Mouse (Mus musculus): Measurements from ENCODE around the gene Cebpb.

Cebpb gene

DNA sequence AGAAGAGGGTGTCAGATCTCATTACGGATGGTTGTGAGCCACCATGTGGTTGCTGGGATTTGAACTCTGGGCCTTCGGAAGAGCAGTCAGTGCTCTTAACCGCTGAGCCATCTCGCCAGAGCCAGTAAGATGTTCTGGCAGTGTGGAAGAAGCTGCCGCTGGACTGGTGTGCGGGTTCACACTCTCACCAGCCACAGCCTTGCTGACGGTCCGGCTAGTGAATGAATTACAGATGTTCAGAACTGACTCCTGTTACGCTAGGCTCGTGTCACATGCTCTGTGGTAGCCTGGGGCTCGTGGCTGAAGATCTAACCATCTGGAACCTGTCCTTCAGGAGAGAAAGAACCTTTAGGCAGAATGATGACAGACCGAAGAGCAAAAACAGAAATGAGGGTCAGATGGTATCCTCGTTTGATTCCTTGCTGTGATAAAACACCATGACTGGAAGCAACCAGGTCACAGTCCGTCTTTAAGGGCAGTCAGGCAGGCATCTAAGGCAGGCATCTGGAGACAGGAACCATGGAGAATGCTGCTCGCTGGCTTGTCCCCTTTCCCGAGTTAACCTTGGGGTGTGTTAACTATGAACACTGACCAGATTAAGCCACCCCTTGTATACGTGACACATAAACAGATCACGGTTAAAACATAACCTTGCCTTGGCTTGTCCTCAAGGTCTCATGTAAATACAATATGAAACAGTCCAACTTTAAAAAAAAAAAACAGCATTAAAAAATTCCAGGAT lies 22.6 kb upstream of the Cebpb start:
- DNase-seq (ENCODE audit: low read depth, low spot score), result no peak

DNA sequence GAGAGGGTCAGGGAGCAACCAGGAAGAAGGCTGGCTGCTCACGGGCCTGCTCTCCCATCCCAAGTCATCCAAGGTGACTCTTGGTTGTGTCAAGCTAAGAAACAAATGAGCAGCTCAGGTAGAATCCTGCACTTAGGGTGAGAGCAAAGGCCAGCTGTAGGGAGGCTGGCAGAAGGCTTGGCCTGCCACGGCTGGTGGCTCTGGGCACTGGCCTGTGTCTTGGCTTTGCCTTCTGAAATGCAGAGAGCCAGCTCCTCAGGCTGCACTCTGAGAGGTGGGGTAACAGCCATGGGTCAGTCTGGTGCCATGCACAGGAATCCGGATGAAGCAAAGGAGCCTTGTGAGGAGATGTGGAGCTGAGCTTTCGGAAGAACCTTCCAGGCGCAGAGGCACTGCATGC lies 20.3 kb upstream of the Cebpb start:
- no peak for DNase-seq (ENCODE audit: low read depth, low spot score)

DNA sequence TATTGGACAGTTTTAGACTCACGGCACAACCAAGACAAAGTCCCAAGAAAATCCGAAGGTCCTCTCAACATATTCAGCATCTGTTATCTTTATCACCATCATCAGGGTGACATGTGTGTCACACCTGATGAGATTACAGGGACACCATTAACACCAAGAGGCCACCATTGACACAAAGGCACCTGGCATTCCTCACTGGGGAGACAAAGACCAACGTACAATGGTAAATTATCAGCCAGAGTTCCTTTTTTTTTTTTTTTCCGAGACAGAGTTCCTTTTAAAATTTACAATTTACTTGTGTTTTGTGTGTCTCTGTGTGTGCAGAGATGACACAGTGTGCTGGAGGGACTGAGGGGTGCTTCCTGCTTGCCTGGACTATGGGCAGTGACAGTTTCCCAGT lies 19.3 kb upstream of the Cebpb start:
- no peak for DNase-seq (ENCODE audit: low read depth, low spot score)

DNA sequence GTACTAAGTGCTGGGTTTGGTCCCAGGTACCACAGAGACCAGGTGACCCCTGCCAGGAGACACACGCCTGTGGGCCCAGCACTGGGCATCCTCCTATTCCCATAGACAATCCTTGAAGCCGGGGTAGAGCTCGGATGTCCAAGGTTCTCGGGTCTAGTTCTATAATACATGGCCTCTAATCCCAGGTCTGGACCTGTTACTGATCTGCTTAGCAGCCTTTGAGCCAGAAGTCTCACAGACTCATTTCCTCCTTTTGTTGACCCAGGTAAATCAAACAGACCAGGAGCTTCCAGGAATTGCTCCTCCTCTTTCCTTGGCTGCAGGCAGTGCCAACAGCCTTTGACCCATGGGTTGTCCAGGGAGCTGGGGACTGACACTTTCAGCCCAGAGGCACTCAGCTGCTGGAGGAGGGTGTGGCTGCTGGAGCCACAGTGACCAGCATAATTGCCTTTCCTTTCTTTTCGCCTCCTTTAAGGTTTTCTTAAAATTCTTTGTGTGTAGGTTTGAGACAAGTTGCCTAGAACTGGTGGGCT lies 17.5 kb upstream of the Cebpb start:
- no peak for DNase-seq (ENCODE audit: low read depth, low spot score)

DNA sequence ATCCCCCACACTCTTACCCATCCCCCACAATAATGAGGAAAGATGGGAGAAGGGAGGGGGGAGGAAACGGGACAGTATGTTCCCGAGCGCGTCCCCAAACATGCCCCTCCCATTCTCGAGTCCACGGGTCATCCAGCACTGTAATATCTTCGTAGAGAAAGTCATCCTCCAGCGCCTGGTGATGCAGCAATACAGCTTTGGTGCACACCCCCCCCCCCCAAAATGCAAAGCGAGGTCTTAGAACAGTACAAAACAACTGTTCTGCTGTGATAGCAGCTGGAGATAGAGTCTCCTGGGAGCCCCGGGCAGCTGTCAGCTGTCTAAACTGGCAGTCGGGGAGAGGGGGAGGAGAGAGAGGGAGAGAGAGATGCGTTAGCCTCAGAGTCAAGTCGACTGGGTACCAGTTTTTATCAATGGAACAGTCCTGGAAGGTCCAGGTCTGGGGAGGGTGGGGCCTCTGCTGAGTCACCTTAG lies 16.5 kb upstream of the Cebpb start:
- no peak for DNase-seq (ENCODE audit: low read depth, low spot score)

DNA sequence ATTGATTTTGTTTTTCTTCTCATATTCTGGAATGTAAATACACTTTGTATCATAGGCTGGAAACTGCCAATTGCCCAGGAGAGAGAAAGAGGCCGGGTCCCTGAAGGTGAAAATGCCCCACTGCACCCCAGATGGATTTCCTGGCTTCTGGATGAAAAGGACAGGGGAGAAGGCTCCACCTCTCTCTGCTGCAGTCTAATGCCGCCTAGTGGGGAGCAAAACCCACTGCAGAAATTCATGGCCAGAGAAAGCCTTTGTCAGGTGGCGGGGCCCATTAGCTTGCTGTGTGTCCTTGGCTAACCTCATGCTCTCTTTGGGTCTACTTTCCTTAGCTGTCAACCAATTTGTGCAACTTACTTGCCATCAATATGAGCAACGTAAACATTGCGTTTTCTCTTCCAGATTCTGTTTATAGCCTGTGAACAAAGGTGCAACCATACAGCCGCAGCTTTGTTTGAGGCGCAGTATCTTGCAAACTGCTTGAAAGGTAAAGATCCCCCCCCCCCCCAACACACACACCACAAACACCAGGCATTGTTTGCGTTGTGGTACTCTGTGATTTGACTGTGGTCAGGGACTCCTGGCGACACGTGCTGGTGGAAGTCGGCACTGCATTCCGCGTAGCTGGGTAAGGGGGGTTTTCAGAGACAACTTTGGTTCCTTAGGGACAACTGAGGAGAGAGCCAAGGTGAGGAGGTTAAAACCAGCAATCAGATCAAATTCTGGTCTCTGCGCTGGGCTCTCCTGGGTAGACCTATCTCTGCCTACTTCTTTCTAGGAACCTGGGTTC lies 13.4 kb upstream of the Cebpb start:
- no peak for DNase-seq (ENCODE audit: low read depth, low spot score)

DNA sequence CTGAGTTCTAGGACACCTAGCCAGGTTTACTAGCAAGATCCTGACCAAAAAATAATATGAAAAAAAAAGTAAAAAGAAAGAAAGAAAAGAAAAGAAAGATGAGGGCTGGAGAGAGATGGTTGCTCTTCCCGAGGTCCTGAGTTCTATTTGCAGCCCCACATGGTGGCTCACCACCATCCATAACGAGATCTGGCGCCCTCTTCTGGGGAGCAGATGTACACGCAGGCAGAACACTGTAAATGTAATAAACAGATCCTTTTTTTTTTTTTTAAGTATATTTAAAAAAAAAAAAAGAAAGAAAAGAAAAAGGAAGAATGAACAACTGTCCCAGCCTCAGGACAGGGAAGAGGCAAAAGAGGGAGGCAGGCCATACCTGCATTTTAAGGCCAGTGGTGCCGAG lies 10.1 kb upstream of the Cebpb start:
- DNase-seq (ENCODE audit: low read depth, low spot score), result no peak

DNA sequence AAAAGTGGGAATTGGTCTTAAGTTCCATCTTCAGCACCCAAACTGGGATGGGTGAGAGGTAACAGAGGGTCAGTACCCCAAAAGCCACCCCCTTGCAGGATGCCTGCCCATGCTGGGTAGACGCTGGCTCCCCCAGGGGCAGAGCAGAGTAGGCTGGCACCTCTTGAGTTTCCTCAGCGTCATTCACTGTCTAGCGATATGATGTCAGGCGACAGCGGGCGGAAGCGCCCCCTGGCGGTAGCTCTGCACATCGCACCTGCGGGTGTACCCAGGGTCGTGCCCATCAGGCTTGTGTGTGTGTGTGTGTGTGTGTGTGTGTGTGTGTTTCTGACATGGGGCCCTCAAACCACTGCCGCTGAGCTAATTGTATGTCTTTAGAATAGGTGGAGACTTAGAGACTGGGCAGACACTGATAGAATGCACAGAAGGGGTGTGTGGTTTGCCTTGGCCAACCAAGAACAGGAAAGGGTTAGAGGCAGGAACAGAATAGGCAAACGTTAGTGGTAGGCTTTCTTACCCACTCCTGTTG lies 8.7 kb upstream of the Cebpb start:
- no peak for DNase-seq (ENCODE audit: low read depth, low spot score)

DNA sequence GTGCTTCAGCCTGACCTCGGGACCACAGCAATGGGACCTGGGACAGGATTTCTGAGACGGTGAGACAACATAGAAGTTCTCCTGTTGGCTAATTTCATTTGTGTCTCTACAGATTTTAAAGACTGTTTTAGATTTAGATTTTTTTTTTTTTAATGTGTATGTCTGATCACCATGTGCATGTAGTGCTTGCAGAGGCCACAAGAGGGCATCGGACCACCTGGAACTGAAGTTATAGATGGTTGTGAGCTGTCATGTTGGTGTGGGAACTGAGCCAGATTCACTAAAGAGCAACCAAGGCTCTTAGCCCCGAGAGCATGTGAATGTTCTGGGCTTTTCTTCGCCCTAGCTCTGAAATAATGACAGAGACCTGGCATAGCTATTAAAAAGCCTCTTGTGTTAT lies 8.1 kb upstream of the Cebpb start:
- DNase-seq (ENCODE audit: low read depth, low spot score), result no peak

DNA sequence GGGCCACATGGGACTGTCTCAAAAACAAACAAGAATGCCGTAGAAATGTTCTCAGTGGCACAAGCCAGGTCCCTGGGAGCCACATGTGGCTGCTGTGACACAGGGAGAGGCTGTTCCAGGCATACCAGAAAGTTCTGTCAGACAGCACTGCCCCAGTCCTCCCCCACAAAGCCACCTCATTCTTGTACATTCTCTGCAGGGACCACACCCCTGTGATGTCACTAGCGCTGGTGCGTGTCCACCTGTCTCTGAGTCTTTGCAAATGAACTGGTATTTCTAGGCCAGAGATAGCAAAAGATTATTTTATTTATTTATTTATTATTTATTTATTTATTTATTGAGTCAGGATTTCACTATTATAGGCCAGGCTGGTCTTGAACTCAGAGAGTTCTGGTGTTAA lies 5.0 kb upstream of the Cebpb start:
- DNase-seq (ENCODE audit: low read depth, low spot score), result no peak

DNA sequence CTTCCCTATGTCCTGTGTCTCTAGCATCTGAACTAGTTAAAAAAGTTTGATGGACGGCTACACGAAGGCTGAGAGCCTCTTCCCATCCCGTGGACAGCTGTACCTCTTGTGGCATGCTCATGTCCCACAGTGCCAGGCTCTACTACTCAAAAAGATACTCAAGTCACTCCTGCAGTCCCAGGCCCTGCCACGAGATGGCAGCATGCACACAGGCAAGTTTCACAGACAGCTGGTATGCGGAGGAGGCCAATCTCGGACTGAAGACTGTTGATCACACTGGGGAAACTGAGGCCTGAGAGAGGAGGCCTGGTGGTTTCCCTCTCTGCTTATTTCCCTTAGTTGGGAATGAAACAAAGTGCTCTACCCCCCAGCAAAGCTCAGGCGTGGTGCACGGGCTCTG lies 3.6 kb upstream of the Cebpb start:
- DNase-seq (ENCODE audit: low read depth, low spot score), result peak; percentile 79

DNA sequence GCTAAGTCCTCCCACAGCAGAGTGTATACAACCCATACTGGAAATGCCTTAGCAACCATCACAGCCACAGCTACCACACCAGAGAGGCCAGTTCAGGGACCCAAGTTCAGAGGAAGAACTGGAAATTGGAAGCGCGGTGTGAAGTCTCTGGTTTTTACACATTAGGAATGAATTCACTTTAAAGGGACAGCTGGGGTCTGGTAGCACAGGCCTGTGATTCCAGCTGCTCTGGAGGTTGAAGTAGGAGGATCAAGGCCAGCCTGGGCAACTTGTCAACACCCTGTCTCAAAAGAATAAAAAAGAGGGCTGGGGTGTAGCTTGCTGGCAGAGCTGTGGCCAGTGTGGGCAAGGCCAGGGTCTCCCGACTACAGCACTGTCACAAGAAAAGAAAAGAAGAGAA lies 2.9 kb upstream of the Cebpb start:
- no peak for DNase-seq (ENCODE audit: low read depth, low spot score)

DNA sequence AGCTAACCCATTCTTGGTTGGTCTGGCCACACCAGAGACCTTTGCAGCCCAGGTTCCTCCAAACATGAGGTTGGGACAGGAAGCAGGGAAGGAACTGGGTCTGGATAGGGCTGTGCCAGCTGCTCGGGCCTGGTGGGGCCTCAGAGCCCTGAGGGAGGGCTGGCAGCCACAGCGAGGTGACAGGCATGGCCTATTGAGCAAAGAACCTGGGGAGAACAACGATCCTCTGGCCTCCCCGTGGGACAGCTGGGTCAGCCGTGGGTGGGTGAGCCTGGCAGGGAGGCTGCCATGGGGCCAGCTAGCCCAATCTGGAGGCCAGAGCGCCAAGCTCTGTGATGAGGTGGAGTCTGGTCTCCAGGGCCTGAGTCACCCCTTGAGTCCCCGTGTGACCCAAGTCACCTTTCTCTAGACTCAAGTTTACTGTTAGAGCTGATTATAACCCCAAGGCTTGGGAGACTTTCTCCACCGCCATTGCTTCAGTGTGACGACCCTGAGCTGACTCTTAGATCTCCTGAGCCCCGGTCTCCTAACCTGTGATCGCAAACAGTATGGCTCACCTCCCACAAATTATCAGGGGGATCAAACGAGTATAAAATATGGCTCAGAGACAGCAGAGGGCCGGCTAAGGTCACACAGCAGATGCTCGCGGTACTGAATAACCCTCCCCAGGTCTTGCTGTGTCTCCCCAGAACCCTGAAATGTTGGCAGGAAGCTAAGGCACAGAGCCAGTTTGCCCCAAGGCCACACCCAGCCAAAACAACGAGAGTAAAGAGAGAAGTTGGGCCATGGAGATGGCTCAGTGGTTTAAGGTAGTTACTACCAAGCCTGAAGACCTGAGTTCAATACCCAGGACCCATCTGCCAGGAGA lies 2.1 kb upstream of the Cebpb start:
- no peak for DNase-seq (ENCODE audit: low read depth, low spot score)

DNA sequence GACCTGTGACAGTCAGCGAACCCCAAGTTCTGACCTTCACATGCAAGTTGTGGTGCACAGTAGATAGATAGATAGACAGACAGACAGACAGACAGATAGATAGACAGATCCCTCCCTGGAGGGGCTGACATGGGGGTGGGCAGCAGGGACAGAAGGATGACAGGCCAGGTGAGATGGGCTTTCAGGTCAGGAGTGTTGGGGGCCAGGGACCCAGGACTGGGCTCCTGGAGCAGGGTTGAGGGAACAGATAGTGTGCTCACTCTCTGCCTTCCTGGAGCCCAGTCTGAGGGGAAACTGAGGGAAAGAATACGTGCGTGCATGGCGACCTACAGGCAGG lies 1.5 kb upstream of the Cebpb start:
- DNase-seq (ENCODE audit: low read depth, low spot score), result no peak

DNA sequence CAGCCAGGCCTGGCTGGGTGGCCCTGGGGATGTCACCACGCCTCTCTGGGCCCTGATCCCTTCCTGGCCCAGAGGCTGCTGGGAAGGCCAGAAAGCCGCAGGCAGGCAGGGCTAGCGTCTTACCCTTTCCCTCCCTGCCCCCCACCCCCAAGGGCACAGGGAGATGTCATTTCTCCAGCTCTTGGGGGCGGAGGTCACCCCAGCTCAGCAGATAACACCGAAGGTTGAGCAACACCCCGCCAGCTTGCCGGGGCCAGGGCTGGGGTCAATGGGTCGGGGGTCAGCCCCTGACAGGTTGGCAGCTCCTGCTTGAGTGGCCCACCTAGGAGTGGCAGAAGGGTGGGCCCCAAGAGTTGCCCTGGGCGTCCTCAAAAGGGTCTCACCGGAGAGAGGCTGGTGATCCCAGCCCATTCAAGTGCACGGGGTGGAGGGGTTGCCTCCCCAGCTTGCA lies 1.0 kb upstream of the Cebpb start:
- no peak for DNase-seq (ENCODE audit: low read depth, low spot score)

DNA sequence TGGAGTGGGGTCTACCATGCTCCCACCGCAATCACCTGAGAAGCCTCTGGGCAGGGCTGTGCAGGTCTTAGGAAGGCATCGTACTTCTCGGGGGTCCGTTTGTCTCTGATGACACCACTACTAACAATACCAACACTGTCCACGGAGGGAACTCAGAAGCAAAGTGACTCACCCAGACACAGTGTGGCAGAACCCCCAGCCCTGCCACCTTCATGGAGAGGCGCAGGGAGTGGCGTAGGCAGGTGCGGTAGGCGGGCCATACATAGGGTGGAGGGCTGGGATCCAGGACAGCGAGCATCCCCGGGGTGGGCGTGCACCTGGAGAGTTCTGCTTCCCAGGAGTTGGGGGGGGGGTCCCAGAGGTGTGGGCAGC lies 603 bp upstream of the Cebpb start:
- no peak for DNase-seq (ENCODE audit: low read depth, low spot score)

DNA sequence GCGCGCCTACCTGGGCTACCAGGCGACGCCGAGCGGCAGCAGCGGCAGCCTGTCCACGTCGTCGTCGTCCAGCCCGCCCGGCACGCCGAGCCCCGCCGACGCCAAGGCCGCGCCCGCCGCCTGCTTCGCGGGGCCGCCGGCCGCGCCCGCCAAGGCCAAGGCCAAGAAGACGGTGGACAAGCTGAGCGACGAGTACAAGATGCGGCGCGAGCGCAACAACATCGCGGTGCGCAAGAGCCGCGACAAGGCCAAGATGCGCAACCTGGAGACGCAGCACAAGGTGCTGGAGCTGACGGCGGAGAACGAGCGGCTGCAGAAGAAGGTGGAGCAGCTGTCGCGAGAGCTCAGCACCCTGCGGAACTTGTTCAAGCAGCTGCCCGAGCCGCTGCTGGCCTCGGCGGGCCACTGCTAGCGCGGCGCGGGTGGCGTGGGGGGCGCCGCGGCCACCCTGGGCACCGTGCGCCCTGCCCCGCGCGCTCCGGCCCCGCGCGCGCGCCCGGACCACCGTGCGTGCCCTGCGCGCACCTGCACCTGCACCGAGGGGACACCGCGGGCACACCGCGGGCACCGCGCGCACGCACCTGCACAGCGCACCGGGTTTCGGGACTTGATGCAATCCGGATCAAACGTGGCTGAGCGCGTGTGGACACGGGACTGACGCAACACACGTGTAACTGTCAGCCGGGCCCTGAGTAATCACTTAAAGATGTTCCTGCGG lies 945 bp downstream of the Cebpb start, which contains the start of gene Tmem189:
Tmem189 (minus strand) TSS at position 322 of the 718 bp plus-strand sequence.
- DNase-seq (ENCODE audit: low read depth, low spot score), result no peak

DNA sequence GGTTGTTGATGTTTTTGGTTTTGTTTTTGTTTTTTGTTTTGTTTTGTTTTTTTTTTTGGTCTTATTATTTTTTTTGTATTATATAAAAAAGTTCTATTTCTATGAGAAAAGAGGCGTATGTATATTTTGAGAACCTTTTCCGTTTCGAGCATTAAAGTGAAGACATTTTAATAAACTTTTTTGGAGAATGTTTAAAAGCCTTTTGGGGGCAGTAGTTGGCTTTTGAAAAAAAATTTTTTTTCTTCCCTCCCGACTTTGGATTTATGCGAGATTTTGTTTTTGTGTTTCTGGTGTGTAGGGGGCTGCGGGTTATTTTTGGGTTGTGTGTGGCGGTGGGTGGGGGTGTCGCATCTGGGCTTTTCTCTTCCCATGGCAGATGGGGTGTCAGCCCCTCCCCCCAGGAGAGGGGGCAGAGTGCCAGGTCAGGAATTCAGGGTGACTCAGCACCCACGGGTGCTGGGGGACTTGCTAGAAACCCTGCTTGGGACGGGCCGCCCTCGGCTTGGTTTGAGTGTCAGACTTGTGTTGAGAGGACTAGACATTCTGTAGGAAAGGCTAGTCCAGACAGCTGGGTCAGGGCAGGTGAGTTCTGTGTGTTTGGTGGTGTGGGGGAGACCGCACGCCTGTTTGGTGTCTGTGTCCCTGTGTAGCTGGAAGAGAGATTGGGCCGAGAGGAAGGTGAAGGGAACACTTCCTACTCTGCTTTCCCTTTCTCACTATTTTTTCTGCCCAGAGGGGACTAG lies 1.7 kb downstream of the Cebpb start:
- no peak for DNase-seq (ENCODE audit: low read depth, low spot score)

DNA sequence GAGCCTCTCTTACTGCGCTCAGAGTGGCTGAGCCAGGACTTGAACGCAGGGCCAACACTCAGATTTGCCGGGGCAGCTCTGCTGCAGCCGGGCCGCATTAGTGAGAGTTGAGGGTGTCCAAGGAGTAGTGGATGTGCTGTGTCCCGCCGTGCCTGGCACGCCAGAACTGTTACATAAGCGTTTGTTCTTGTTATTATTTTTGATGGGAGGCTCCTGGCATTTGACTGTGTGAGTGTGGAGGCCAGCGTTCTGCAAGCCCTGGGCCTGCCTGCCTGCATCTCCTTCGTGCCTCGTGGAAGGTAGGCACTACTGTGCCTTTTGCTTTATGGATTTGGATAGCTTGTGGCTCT lies 2.2 kb downstream of the Cebpb start:
- DNase-seq (ENCODE audit: low read depth, low spot score), result no peak

DNA sequence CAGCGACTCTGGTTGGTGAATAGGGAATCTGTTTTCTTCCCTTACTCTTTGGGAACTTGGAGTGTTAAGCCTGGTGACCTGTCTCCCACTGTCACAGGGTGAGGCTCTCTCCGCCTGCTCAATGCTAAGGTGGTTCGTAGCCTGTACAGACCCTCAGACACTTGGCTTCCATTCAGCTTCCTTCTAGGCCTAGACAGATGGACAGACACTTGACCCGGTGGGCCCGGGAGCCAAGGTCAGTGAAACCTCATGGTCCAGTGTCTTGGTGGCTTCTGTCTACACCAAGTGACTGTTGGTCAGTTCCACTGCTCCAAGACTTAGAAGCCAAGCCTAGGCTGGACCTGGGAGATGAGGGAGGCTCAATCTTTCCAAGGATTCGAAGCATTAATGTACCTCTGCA lies 2.7 kb downstream of the Cebpb start:
- no peak for DNase-seq (ENCODE audit: low read depth, low spot score)
